Mouse (Mus musculus) forebrain, embryonic 14.5 days (tissue): Measurements from ENCODE around the gene Armc12. TPM values are rescaled to one million over a fixed set of nuclear protein-coding genes. Genes with fewer than 3 reads are reported as not detected.

Source experiments
- ATAC-seq: fragments of 200-750 bp; cut with Nextera tagmentation; 2 replicates; pipeline ENCODE4 v1.8.0; 2017; ENCODE audit warnings: mild to moderate bottlenecking, moderate library complexity
- DNase-seq: peaks from one replicate; pipeline ENCODE4 v3.0.0-alpha.2; 2015; ENCODE audit warnings: low spot score
- H3K27ac ChIP-seq: fragments of 300-500 bp; sonication (generic); 2 replicates; pipeline ENCODE4 v1.5.1; 2014; ENCODE audit warnings: low read depth, mild to moderate bottlenecking, control low read depth, low read length, moderate library complexity
- H3K27me3 ChIP-seq: fragments of 300-500 bp; sonication (generic); replicated peaks from 2 replicates; pipeline ENCODE4 v1.6.1; 2014; ENCODE audit warnings: low read length, control low read depth, mixed read lengths; ENCODE audit not compliant: control insufficient read depth, insufficient read depth
- H3K36me3 ChIP-seq: fragments of 300-500 bp; sonication (generic); 2 replicates; pipeline ENCODE4 v1.6.1; 2014; ENCODE audit warnings: low read length, control low read depth; ENCODE audit not compliant: control insufficient read depth, insufficient read depth
- H3K4me1 ChIP-seq: fragments of 300-500 bp; sonication (generic); 2 replicates; pipeline ENCODE4 v1.6.1; 2014; ENCODE audit warnings: antibody characterized with exemption, low read length, control low read depth; ENCODE audit not compliant: control insufficient read depth, insufficient read depth
- H3K4me2 ChIP-seq: fragments of 300-500 bp; sonication (generic); 2 replicates; pipeline ENCODE4 v1.6.1; 2014; ENCODE audit warnings: mild to moderate bottlenecking, control low read depth, low read length
- H3K4me3 ChIP-seq: fragments of 300-500 bp; sonication (generic); 2 replicates; pipeline ENCODE4 v1.5.1; 2014; ENCODE audit warnings: low read depth, low read length, control low read depth
- H3K9ac ChIP-seq: fragments of 300-500 bp; sonication (generic); 2 replicates; pipeline ENCODE4 v1.6.1; 2014; ENCODE audit warnings: mild to moderate bottlenecking, low read length, control low read depth, moderate library complexity
- H3K9me3 ChIP-seq: fragments of 300-500 bp; sonication (generic); replicated peaks from 2 replicates; pipeline ENCODE4 v1.6.1; 2016; ENCODE audit warnings: low read length, control low read depth, mixed read lengths; ENCODE audit not compliant: control insufficient read depth
- WGBS: fragments of 180-500 bp; shearing (Covaris S2); extraction: QIAGEN DNeasy Blood & Tissue Kit; methylation state at CpG from one replicate; pipeline ENCODE4 v1.1.7; 2014; 5-methylcytosine and 5-hydroxymethylcytosine counted together
- microRNA-seq: library from miRNA; unstranded; fragments of <30 nt; microRNA quantifications from one replicate; pipeline ENCODE4, GENCODE M21; 2016
- polyA plus RNA-seq: library from polyadenylated mRNA; unstranded; fragments of >200 nt; fragmentation: Nextera tagmentation; extraction: Ambion mirVana; gene quantifications from 2 replicates; pipeline ENCODE4 v1.2.1, GENCODE M21; 2014

Armc12 gene
- polyA plus RNA-seq, 1 experiment from 2014 or later: not detected

DNA sequence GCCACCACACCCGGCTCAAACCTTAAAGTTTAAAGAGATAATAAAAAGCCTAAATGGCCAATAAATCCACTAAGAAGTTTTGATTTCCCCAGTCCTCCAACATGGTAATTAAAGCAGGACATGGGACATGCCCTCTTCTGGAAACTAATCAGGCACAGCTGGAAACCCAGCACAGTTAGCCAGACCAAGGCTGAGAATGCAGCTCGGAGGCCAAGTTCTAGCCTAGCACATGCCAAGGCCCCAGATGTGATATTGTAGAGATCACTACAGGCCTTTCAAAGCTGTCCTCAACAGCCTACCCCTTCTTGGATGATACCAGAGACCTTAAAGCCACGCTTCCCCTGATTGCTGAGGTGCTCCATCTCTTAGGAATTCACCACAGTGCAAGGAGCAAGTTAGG is 55.9 kb downstream of the Armc12 start:
- no peaks in the 10 kb centered on the region for H3K4me1 ChIP-seq
- no peaks in the 10 kb centered on the region for H3K27me3 ChIP-seq
- no peaks in the 10 kb centered on the region for H3K9me3 ChIP-seq
- WGBS: 91% methylated on average over 3 of the region's 3 CpGs
- no peak for DNase-seq
- ATAC-seq: no peak
- no peak overlapping the region for H3K4me2 ChIP-seq
- H3K4me3 ChIP-seq: no peak overlapping the region
- H3K9ac ChIP-seq: no peak overlapping the region
- H3K36me3 ChIP-seq: peaks cover 34% of the 10 kb centered on the region
- H3K27ac ChIP-seq: no peak overlapping the region

DNA sequence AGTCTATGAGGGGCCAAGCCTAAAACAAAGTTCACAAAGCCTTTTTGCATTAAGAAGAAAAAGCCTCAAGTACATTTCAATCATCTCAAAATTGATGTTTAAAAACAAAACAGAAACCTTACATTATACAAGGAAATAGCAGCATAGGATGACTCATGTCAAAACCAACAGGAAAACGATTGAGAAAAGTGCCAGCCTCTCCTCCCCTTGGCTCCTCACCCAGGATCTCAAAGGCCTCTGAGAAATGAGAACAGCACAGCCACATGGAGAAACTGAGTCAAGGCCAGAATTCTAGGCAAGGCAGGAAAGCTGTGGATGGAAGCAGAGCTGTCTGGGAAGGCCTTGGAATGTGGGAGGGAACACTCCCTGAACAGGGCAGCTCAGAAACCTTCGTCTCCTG is 58.0 kb downstream of the Armc12 start:
- WGBS: 82% methylated on average over 2 of the region's 2 CpGs
- Histone ChIP-seq H3K9ac (no peak overlapping the region), H3K36me3 (peaks cover 55% of the 10 kb centered on the region), H3K27me3 (no peaks in the 10 kb centered on the region), H3K4me3 (no peak overlapping the region), H3K4me1 (no peaks in the 10 kb centered on the region), H3K9me3 (no peaks in the 10 kb centered on the region), H3K4me2 (no peak overlapping the region), H3K27ac (no peak overlapping the region)
- no peak for ATAC-seq
- DNase-seq: no peak

Small RNA genes lying within 50 kb of the gene (microRNA-seq; reads per million reads assigned to microRNA genes)
- gene Gm25195 (not detected), gene Mir6969 (not detected)

Other genes starting within 250 kb of the Armc12 start
- gene Fance, start 217.3 kb upstream of the Armc12 start, polyA plus RNA-seq: 21.7 and 24.5 TPM in 2 replicates
- 360 and 532 TPM in 2 replicates for gene Rpl10a, start 202.3 kb upstream of the Armc12 start, polyA plus RNA-seq
- gene Tead3, start 180.0 kb upstream of the Armc12 start, polyA plus RNA-seq: 1.8 and 2.4 TPM in 2 replicates
- 1.3 and 1.5 TPM in 2 replicates for gene Tulp1, start 165.6 kb upstream of the Armc12 start, polyA plus RNA-seq
- gene Fkbp5, start 13.3 kb upstream of the Armc12 start, polyA plus RNA-seq: 11.7 and 11.9 TPM in 2 replicates
- gene Clpsl2, start 18.6 kb downstream of the Armc12 start, polyA plus RNA-seq: not detected in 2 replicates
- not detected in 2 replicates for gene Clps, start 30.0 kb downstream of the Armc12 start, polyA plus RNA-seq
- 3.9 and 4.5 TPM in 2 replicates for gene Lhfpl5, start 44.8 kb downstream of the Armc12 start, polyA plus RNA-seq
- 126 and 142 TPM in 2 replicates for gene Srpk1, start 91.9 kb downstream of the Armc12 start, polyA plus RNA-seq
- gene Slc26a8, start 159.4 kb downstream of the Armc12 start, polyA plus RNA-seq: 0.88 and 1.3 TPM in 2 replicates
- gene Mapk14, start 160.5 kb downstream of the Armc12 start, polyA plus RNA-seq: 26.5 and 27.2 TPM in 2 replicates
- gene AC170998.1, start 195.3 kb downstream of the Armc12 start, polyA plus RNA-seq: 0.52 and 0.61 TPM in 2 replicates
- gene Mapk13, start 238.5 kb downstream of the Armc12 start, polyA plus RNA-seq: 0.57 and 0.67 TPM in 2 replicates